Mouse (Mus musculus): ENCODE measurements around the gene Sec24d.
A peak's percentile ranks its signal among the peaks of the same experiment; 100 is the strongest.

The Sec24d gene

DNA sequence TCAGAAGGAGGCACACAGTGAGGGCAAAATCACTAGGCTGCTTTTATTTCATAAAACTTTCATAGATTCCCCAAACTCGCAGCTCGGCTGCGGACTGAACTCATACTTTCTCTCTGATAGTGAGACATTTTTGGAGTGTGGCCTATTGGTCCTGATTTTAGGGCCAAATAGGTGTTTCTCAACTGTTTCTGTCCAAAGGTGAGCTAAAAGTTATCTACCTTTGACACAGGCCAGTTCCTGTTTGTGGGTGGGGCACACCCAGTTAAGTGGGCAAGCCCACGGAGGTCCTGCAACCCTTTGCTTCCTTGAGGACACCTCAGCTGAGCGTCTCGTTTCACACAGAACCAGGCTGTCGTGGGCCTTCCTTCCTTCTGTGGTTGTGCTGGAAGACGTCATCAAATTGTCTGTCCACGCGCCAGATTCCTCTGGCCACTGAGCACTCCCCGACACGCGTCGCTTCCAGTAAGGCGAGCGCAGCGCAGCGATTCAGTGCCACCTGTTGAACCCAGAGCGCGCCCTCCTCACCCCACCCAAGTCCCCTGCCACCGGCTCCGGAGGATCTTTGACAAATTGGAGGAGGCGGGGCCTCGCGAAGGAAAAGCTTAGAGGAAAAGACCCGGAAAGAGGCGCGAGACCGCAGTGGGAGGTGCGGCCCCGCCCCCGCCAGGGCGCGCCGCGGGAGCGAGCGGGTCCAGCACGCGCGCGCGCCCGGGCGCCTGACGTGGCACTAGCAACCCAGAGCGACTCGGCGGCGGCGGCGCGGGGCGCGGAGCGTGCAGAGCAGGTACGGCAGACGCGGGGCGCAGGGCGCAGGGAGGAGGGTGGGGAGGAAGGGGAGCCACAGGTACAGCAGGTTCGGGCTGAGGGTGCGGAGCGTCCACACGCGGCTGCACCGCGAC lies at the start of gene Sec24d:
Gene Sec24d (plus strand): TSS at position 703 of the 899 bp plus-strand sequence.
- DNase-seq (ENCODE audit: low spot score) = peak; percentile 87

DNA sequence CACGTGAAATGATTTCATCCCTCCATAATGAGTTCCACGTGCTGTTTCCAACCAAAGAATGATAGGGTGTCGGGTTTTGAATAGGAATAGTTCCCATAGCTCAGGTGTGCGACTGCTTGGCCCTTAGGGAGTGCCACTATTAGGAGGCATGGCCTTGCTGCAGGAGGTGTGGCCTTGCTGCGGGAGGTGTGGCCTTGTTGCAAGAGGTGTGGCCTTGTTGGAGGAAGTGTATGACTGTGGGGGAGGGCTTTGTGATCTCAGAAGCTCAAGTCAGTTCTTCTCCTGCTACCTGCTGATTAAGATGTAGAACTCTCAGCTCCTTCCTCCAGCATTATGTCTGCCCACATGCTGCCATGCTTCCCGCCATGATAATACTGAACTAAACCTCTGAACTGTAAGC lies 48.6 kb upstream of the Sec24d start:
- DNase-seq (ENCODE audit: low spot score) = no peak

GRCm38 (mm10) chr3:123227276-123227675 lies 40.0 kb upstream of the Sec24d start:
- DNase-seq (ENCODE audit: low spot score) = no peak

DNA sequence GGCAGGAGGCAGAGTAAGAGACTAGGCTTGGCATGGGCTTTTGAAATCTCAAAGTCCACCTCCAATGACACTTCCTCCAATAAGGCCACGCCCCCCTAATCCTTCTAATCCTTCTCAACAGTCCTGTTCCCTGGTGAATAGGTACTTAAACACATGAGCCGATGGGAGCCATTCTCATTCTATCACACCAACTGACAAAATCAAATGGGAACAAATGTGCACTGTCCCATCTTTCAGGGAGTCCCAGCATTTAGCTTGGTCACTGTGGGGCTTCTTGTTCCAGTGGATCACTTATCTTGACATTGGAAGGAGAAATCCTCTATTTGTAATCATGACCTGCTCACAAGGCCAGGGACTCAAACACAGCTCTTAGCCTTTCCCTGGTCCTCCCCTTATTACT lies 35.6 kb upstream of the Sec24d start:
- DNase-seq (ENCODE audit: low spot score) = no peak

GRCm38 (mm10) chr3:123234191-123234836 lies 32.9 kb upstream of the Sec24d start:
- no peak for DNase-seq (ENCODE audit: low spot score)

GRCm38 (mm10) chr3:123235495-123235894 lies 31.8 kb upstream of the Sec24d start:
- DNase-seq (ENCODE audit: low spot score) = no peak

GRCm38 (mm10) chr3:123235921-123236320 lies 31.3 kb upstream of the Sec24d start, which contains the start of gene Synpo2:
Synpo2 (minus strand) TSS chr3:123236149.
- DNase-seq (ENCODE audit: low spot score) = peak; percentile 50

- no peak for DNase-seq (ENCODE audit: low spot score)
Observed at GRCm38 (mm10) chr3:123237039-123237438, 30.2 kb upstream of the Sec24d start.

DNA sequence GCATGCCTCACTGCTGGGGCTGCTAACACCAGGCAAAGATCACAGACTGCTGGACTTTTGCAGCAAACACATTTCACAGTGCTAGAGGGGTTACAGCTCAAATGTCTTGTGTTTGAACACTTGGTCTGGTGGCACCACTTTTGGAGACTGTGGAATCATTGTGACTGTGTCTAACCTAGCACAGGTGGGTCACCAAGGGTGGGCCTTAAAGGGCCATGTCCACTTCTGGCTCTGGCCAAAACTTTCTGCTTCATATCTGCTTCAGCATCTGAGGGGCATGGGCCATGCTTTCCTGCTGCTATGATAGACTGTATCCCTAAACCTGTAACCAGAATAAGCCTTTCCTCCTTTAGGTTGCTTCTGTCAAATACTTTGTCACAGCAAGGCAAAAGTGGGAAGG lies 29.8 kb upstream of the Sec24d start:
- no peak for DNase-seq (ENCODE audit: low spot score)

DNA sequence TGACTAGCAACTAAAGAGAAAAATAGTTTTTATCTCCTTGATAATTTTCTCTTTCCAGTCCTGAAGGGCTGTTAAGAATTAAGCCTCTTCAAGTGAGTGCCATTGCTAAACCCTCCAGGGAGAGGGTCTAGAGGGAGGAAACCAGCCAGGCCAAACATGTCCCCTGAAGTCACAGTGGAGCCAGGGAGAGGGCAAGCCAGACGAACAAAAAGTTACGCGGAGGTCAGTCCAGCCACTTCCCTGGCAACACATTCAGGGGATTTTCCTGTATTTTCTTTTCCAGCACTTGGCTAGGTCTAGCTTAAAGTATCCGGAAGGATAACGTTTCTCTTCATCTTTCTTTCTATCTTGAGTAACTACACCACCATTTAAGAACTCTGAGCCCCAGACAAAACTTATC lies 22.9 kb upstream of the Sec24d start:
- no peak for DNase-seq (ENCODE audit: low spot score)

GRCm38 (mm10) chr3:123245646-123246045 lies 21.6 kb upstream of the Sec24d start:
- DNase-seq (ENCODE audit: low spot score) = no peak

- no peak for DNase-seq (ENCODE audit: low spot score)
Observed at GRCm38 (mm10) chr3:123256181-123257101, 10.8 kb upstream of the Sec24d start.

GRCm38 (mm10) chr3:123258709-123259108 lies 8.5 kb upstream of the Sec24d start:
- no peak for DNase-seq (ENCODE audit: low spot score)

GRCm38 (mm10) chr3:123264706-123265105 lies 2.5 kb upstream of the Sec24d start:
- DNase-seq (ENCODE audit: low spot score) = no peak

GRCm38 (mm10) chr3:123267741-123268201 lies 516 bp downstream of the Sec24d start:
- DNase-seq (ENCODE audit: low spot score) = peak; percentile 67

DNA sequence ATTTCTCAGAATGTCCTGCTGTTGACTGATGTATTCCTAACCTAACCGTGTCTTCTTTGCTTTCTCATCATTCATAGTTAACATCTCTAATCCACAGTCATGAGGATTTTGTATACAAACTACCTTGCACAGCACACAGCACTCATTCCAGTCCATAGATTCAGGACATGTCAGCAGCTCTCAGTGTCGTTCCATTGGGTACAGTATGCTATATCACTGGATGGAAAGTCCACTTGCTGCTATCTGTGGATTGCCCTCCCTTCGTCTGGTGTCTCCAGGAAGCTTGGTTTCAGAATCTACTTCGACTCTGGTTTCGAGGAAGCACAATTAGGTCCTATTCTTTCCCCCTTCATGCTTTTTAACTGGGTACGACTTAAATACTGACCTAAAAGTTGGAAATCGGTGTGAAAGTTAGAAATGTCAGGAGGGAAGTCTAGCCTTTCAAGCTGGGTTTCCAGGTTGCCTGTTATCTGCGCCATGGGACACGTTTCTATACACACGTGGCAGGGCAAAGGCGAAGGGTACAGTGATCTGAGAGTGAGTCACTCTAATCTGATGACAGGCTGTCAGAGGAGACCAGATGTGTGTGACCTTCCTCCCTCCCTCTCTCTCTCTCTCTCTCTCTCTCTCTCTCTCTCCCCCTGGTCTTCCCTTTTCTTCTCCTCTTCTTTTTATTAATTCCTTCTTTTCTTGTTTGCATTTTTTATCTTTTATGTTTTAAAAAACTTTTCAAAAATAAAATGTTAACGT lies 15.8 kb downstream of the Sec24d start:
- no peak for DNase-seq (ENCODE audit: low spot score)

GRCm38 (mm10) chr3:123284284-123284683 lies 17.0 kb downstream of the Sec24d start:
- DNase-seq (ENCODE audit: low spot score) = no peak

DNA sequence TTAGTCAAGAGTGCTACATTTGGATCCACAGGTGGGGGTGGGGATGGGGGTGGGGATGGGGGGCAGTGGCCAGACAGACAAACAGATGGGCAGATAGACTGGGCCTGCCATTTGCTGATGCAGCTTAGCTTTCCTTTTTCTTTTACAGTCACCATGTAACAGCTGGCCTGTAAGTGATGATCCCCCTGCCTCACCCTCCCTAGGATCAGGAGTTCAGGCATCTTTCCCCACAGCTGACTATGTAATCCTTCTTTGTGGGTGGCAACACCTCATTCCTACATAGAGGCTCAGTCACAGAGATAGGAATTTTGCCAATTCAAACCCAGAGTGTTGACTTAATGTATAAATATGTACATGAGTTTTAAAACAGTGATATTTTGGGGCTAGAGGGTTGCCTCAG lies 18.4 kb downstream of the Sec24d start:
- DNase-seq (ENCODE audit: low spot score) = no peak

- no peak for DNase-seq (ENCODE audit: low spot score)
Observed at GRCm38 (mm10) chr3:123288856-123289570, 21.8 kb downstream of the Sec24d start.

DNA sequence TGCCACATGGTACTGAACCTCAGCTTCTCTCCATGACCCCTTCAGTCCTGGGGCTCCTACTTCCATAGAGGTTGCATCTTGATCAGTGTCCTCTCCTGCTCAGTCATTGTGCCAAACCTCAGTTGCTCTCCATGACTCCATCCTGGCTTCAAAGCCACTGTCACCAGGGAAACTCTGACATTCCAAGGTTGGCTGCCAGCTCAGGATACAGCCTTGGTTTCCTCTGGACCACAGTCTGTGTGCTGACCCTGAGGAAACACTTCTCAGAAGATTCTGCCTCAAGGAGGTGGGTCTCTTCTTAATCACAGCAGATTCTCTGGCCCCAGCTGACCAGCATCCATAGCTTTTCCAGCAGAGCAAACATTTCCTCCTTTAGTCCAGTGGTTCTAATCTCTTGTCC lies 24.4 kb downstream of the Sec24d start:
- DNase-seq (ENCODE audit: low spot score) = no peak

DNA sequence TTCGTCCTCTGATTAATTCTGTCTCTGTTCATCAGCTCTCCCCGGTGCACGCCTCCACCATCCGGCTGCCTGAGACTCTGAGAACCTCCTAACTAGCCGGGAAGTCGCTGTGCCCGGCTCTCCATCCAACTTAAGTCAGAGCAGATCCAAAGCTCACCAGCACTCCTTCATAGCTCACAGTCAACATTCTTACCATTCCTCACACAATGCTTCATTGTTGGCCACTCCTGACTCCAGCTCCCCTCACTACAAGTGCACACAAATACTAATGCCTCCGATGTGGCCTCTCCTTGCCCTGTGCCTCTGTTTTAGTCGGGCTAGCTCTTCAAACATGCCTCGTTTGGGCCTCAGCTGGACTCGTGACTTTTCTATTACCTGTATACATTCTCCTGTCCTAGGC lies 29.4 kb downstream of the Sec24d start:
- no peak for DNase-seq (ENCODE audit: low spot score)

Data from urinary bladder, postnatal 25 days (tissue).